Mouse (Mus musculus): ENCODE data around the gene Hoxa10.

Gene Hoxa10

GRCm38 (mm10) chr6:52244471-52245039 is 3.9 kb upstream of the Hoxa10 start:
- no peak for TF ChIP-seq GATA4 (IDR thresholded peaks at IDR 0.05; ENCODE audit: insufficient replicate concordance, low read length)

GRCm38 (mm10) chr6:52243681-52244121 is 3.0 kb upstream of the Hoxa10 start:
- TF ChIP-seq GATA4 (IDR thresholded peaks at IDR 0.05; ENCODE audit: insufficient replicate concordance, low read length), result no peak

- no peak for TF ChIP-seq GATA4 (IDR thresholded peaks at IDR 0.05; ENCODE audit: insufficient replicate concordance, low read length)
Observed at GRCm38 (mm10) chr6:52242801-52243332, 2.2 kb upstream of the Hoxa10 start.

GRCm38 (mm10) chr6:52241001-52241621 is 457 bp upstream of the Hoxa10 start:
- no peak for TF ChIP-seq GATA4 (IDR thresholded peaks at IDR 0.05; ENCODE audit: insufficient replicate concordance, low read length)

- no peak for TF ChIP-seq GATA4 (IDR thresholded peaks at IDR 0.05; ENCODE audit: insufficient replicate concordance, low read length)
Observed at GRCm38 (mm10) chr6:52239625-52240388, 847 bp downstream of the Hoxa10 start.

- TF ChIP-seq GATA4 (IDR thresholded peaks at IDR 0.05; ENCODE audit: insufficient replicate concordance, low read length), result no peak
Observed at GRCm38 (mm10) chr6:52238976-52239375, 1.7 kb downstream of the Hoxa10 start.

- no peak for TF ChIP-seq GATA4 (IDR thresholded peaks at IDR 0.05; ENCODE audit: insufficient replicate concordance, low read length)
Observed at GRCm38 (mm10) chr6:52238155-52238545, 2.5 kb downstream of the Hoxa10 start.

- no peak for TF ChIP-seq GATA4 (IDR thresholded peaks at IDR 0.05; ENCODE audit: insufficient replicate concordance, low read length)
Observed at GRCm38 (mm10) chr6:52237346-52238154, 3.1 kb downstream of the Hoxa10 start.

- TF ChIP-seq GATA4 (IDR thresholded peaks at IDR 0.05; ENCODE audit: insufficient replicate concordance, low read length), result no peak
Observed at GRCm38 (mm10) chr6:52236806-52237205, 3.8 kb downstream of the Hoxa10 start.

- TF ChIP-seq GATA4 (IDR thresholded peaks at IDR 0.05; ENCODE audit: insufficient replicate concordance, low read length), result no peak
Observed at GRCm38 (mm10) chr6:52235866-52236265, 4.8 kb downstream of the Hoxa10 start.

- no peak for TF ChIP-seq GATA4 (IDR thresholded peaks at IDR 0.05; ENCODE audit: insufficient replicate concordance, low read length)
Observed at GRCm38 (mm10) chr6:52235267-52235666, 5.4 kb downstream of the Hoxa10 start.

- TF ChIP-seq GATA4 (IDR thresholded peaks at IDR 0.05; ENCODE audit: insufficient replicate concordance, low read length), result no peak
Observed at GRCm38 (mm10) chr6:52234428-52235140, 6.1 kb downstream of the Hoxa10 start.

GRCm38 (mm10) chr6:52233546-52234427 is 6.9 kb downstream of the Hoxa10 start:
- no peak for TF ChIP-seq GATA4 (IDR thresholded peaks at IDR 0.05; ENCODE audit: insufficient replicate concordance, low read length)

Data from liver, adult (tissue).